Mouse (Mus musculus) frontal cortex, postnatal 25 days (tissue): ENCODE data around the gene Hist1h2bp.
"Not testable (repeated sequence)": the region's sequence is repeated elsewhere in the genome, so short reads cannot be mapped to it uniquely, and the experiment has no call there.

ENCODE experiments used
- DNase-seq, 2 experiments: peaks; one replicate each; pipeline ENCODE4 v3.0.0; 2022; ENCODE audit warnings: low spot score in 2 of 2

Hist1h2bp gene

GRCm38 (mm10) chr13:21783255-21783617 lies 4.0 kb upstream of the Hist1h2bp start, which contains the start of gene Hist1h3i:
Hist1h3i (minus strand) TSS chr13:21783370.
- DNase-seq = peak; percentile 11 to 30

- DNase-seq = no peak
These were observed 3.5 kb upstream of the Hist1h2bp start for GRCm38 (mm10) chr13:21783734-21784161.

DNA sequence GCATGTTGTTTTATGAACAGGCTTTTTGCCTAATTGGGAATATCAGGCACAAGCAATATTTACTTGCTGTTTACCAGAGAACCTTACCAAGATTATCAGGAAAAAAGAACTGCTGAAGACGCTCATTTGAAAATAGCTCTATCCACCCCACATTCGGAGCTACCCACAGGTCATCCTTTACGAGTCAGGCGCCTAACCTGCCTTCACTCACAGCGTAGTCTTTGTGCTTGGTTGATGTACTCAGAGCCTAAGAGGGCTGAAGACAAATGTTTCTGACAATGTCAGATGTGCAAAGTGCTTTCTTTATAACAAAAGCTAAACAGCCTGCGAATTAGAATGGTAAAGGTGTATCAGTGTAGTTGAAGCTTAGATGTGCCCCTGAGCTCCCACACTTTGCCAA lies 3.0 kb upstream of the Hist1h2bp start:
- no peak for DNase-seq

- no peak for DNase-seq
These were observed 917 bp upstream of the Hist1h2bp start for GRCm38 (mm10) chr13:21786189-21786898.

DNA sequence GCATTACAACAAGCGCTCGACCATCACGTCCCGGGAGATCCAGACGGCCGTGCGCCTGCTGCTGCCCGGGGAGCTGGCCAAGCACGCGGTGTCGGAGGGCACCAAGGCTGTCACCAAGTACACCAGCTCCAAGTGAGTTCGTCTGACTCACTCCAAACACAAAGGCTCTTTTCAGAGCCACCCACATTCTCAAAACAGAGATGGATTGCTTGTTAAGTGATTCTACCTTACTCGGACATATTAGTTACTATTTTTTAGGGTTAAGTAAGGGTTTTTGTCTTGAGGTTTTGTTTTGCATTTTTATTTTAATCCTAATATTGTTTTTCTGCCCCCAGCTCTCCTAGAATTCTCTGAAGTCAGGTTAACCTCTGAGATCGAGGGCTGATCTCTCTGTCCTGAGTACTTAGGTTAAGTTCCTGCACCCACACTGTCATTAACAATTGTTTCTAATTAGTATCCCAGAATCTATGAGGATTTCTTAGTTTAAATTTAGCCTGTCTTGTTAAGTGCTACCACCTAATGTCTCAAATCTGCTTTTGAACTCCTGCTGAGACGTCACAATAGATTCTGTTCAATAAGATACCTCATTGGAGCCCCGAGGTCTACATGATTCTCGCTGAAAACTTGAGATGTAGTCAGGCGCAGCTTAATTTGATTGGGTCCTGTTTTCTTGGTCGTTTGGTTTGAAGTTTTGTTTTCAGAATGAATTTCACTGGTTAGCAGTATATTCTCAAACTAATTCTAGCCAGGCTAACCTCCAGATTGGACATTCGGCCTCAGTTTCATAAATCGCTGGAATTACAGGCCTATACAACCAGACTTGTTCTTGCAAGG lies 716 bp downstream of the Hist1h2bp start:
- no peak for DNase-seq

- DNase-seq = no peak
These were observed 2.7 kb downstream of the Hist1h2bp start for GRCm38 (mm10) chr13:21789925-21790324.

DNA sequence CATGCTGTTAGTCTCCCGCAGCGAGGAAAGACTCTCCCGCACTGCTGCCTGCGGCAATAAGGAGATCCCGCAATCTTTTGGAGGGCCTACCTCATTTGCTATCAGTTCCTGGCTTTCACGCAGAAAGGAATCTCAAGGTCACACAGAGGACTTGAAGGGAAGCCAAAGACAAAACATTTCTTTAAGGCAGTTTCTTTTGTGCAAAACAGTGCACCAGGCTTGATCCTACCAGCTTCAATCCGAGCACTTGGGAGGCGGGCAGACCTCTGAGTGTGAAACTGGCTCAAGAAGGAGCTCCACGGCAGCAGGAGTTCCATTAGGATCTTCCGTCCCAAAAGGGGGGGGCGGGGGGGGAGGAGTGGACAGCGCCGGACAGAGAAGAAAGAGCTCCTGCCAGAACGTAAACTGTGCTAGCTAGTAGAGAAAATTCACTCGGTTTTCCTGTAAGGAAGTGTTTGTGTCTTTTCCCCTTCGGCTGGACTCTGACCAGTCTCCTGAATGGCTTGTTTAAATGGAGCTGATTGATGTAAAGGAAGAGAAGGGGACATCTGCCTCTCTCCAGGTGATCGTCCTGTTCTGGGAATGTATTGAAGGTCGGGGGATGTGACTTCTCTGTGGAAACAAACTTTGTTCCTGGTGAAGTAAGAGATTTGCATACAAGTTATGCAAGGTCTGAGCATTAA lies 3.5 kb downstream of the Hist1h2bp start:
- DNase-seq = no peak

GRCm38 (mm10) chr13:21795584-21795983 lies 8.3 kb downstream of the Hist1h2bp start:
- no peak for DNase-seq

GRCm38 (mm10) chr13:21797163-21797562 lies 9.9 kb downstream of the Hist1h2bp start:
- DNase-seq = not testable (repeated sequence)

- DNase-seq = not testable (repeated sequence)
These were observed 15.8 kb downstream of the Hist1h2bp start for GRCm38 (mm10) chr13:21803058-21803457.

DNA sequence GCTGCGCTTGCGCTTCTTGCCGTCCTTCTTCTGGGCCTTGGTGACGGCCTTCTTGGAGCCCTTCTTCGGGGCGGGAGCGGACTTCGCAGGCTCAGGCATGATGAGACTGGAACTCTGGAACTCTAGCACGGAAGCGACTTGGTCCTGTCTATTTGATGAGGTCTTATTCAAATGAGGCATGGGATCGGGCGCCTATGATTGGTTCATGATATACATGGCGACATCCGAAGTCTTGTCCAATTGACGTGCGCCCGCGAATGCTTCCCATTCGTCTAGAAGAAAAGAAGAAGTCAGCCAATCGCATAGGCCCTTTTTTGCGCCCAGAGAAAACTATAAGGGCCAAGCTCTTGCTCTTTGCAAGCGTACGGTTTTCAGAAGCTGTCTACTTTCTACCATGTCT lies 22.8 kb downstream of the Hist1h2bp start, which contains the start of the genes Hist1h2bq and Hist1h2ao:
Hist1h2bq (minus strand) TSS at position 125 of the 400 bp plus-strand sequence.
Hist1h2ao (plus strand) TSS at position 393 of the 400 bp plus-strand sequence.
- DNase-seq = not testable (repeated sequence)

DNA sequence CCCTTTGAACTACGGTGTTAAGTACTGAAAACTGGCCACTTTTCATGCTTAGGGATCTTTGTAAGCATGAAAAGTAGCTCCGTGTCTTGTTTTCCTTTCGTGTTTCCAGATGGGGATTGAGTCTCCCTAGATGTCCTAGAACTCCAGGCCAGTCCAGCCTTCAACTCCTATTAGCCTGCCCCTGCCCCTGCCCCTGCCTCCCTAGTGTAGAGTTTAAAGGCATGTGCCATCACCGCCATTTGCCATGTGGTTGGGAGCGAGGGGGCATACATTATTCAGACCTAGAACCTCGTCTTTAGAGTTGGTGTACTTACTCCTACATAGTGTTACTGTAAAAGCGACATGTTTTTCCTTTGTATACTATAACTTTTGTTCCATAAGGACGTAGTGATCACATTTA lies 23.8 kb downstream of the Hist1h2bp start:
- DNase-seq = not testable (repeated sequence)

DNA sequence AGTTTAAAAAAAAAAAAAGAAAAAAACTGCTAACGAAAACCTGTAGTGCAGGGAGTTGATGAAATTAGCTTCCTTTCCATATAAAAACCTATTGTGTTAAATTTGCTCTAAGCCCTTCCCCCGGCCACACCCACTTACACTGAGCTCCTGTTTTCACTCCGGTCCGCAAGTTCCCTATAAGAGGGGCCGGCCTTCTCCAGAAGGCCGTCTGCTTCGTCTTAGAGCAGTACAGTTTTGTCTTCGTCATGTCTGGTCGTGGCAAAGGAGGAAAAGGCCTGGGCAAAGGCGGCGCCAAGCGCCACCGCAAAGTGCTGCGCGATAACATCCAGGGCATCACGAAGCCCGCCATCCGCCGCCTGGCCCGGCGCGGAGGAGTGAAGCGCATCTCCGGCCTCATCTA lies 24.3 kb downstream of the Hist1h2bp start, which contains the start of gene Hist1h4m:
Hist1h4m (plus strand) TSS at position 208 of the 400 bp plus-strand sequence.
- DNase-seq = not testable (repeated sequence)

GRCm38 (mm10) chr13:21812092-21812491 lies 24.8 kb downstream of the Hist1h2bp start:
- DNase-seq = not testable (repeated sequence)

GRCm38 (mm10) chr13:21820082-21820890 lies 33.0 kb downstream of the Hist1h2bp start:
- not testable (repeated sequence) for DNase-seq

GRCm38 (mm10) chr13:21828511-21828910 lies 41.2 kb downstream of the Hist1h2bp start:
- DNase-seq = no peak

GRCm38 (mm10) chr13:21830344-21830743 lies 43.1 kb downstream of the Hist1h2bp start:
- DNase-seq = no peak

DNA sequence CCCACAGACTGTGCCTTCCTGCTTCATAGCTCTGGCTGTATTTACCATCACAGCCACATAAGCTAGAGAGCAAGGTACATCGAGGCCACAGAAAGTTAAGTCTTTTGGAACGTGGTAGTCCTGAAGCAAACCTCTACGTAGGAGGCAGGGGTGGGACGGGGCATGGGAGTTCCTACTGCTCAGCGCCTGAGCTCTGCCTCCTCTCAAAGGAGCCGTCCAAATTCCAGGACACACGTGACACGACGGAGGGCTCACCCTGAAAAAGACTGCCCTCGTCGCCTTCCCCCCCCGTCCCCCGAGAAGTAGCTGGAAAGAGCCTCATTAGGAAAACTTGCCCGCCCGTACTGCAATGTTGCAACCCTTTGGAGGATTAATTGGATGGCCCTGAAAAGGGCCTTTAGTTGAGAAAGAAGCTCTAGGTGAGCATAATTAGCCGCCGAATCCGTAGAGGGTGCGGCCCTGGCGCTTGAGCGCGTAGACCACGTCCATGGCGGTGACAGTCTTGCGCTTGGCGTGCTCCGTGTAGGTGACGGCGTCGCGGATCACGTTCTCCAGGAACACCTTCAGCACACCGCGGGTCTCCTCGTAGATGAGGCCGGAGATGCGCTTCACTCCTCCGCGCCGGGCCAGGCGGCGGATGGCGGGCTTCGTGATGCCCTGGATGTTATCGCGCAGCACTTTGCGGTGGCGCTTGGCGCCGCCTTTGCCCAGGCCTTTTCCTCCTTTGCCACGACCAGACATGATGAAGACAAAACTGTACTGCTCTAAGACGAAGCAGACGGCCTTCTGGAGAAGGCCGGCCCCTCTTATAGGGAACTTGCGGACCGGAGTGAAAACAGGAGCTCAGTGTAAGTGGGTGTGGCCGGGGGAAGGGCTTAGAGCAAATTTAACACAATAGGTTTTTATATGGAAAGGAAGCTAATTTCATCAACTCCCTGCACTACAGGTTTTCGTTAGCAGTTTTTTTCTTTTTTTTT lies 44.4 kb downstream of the Hist1h2bp start, which contains the start of gene Hist1h4n:
Hist1h4n (minus strand) TSS at position 779 of the 977 bp plus-strand sequence.
- DNase-seq = peak in 1 of 2 experiments; percentile 17

- DNase-seq = not testable (repeated sequence)
These were observed 46.2 kb downstream of the Hist1h2bp start, which contains the start of the genes Hist1h2ap and Hist1h2br for GRCm38 (mm10) chr13:21833461-21833860. Hist1h2ap (minus strand) TSS chr13:21833507. Hist1h2br (plus strand) TSS chr13:21833743.
